Mouse (Mus musculus) adrenal gland, postnatal 36 days (tissue): ENCODE data around the gene Diaph2. TPM values are rescaled to one million over a fixed set of nuclear protein-coding genes. Genes with fewer than 3 reads are reported as not detected.
A peak's percentile ranks its signal among the peaks of the same experiment; 100 is the strongest.
"Not testable (repeated sequence)": the region's sequence is repeated elsewhere in the genome, so short reads cannot be mapped to it uniquely, and the experiment has no call there.

Source experiments
- DNase-seq, 2 experiments: peaks; one replicate each; pipeline ENCODE4 v3.0.0; 2021; ENCODE audit warnings: mixed read lengths in 1 of 2
- total RNA-seq, 2 experiments: library from RNA; stranded (reverse); gene quantifications; 2 replicates each; pipeline ENCODE4 v1.2.3; 2021

The Diaph2 gene
- total RNA-seq, 2 experiments from 2014 or later: 25.1 to 28.0 TPM

GRCm38 (mm10) chrX:130281484-130281883 is 531.9 kb downstream of the Diaph2 start:
- DNase-seq: no peak

- DNase-seq: no peak
These were observed 537.5 kb downstream of the Diaph2 start for GRCm38 (mm10) chrX:130287032-130287431.

- no peak for DNase-seq
These were observed 540.2 kb downstream of the Diaph2 start for GRCm38 (mm10) chrX:130289775-130290174.

GRCm38 (mm10) chrX:130350808-130351435 is 601.4 kb downstream of the Diaph2 start:
- DNase-seq: no peak

GRCm38 (mm10) chrX:130351480-130351879 is 601.9 kb downstream of the Diaph2 start:
- no peak for DNase-seq

- DNase-seq: no peak
These were observed 644.1 kb downstream of the Diaph2 start for GRCm38 (mm10) chrX:130393508-130394145.

- peak in 1 of 2 experiments; percentile 2 for DNase-seq
These were observed 653.7 kb downstream of the Diaph2 start for GRCm38 (mm10) chrX:130403214-130403613.

GRCm38 (mm10) chrX:130407471-130407870 is 657.9 kb downstream of the Diaph2 start:
- not testable (repeated sequence) for DNase-seq

GRCm38 (mm10) chrX:130408985-130409384 is 659.4 kb downstream of the Diaph2 start:
- no peak for DNase-seq

- no peak for DNase-seq
These were observed 673.6 kb downstream of the Diaph2 start for GRCm38 (mm10) chrX:130423134-130423533.

- no peak for DNase-seq
These were observed 702.4 kb downstream of the Diaph2 start for GRCm38 (mm10) chrX:130451822-130452487.

- no peak for DNase-seq
These were observed 702.9 kb downstream of the Diaph2 start for GRCm38 (mm10) chrX:130452488-130452823.

GRCm38 (mm10) chrX:130473133-130473532 is 723.6 kb downstream of the Diaph2 start:
- no peak for DNase-seq

GRCm38 (mm10) chrX:130480877-130481276 is 731.3 kb downstream of the Diaph2 start:
- DNase-seq: no peak

GRCm38 (mm10) chrX:130502680-130503464 is 753.3 kb downstream of the Diaph2 start:
- DNase-seq: no peak

- no peak for DNase-seq
These were observed 753.9 kb downstream of the Diaph2 start for GRCm38 (mm10) chrX:130503465-130503860.

- no peak for DNase-seq
These were observed 756.1 kb downstream of the Diaph2 start for GRCm38 (mm10) chrX:130505626-130506025.
